Mouse (Mus musculus): ENCODE measurements around the gene Rpusd4.

The Rpusd4 gene

DNA sequence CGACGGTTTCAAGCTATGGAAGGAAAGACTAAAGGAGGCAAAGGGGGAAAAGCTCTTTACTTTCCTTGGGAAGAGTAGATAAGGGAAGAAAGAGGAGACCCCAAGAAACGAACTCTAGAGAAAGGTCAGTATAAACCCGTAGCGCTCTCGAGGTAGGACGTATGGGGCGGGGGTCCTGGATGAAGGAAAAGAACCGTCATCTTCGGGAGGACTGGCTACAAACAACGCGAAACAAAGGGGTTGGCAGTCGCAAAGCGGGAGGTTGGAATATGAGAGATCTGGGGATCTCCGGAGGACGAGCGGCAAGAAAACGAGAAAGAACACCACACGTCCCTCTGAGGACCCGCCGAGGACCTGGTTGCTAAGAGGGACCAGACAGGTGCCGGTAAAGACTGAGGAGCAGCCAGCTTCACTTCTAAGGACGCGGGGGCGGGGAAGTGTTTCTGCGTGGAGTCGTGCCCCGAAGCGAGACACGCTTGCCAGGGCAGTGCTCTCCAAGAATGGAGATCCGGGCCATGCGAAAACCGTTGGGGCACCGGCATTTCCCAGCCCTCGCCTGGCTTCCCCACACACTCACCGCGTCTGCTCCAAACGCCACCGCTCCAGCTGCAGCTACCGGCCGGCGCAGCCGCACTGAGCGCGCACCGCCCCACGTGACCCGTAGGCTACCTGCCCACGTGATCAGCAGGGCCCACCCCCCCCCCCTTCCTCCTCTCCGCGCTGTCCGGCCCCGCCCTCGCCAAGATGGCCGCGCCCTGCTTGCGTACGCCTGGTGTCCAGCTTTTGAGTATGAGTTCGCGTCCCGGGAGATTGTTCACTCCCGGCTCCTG, at the start of gene Rpusd4, which contains the start of gene Fam118b:
Rpusd4 (plus strand) TSS at position 720 of the 830 bp plus-strand sequence.
Fam118b (minus strand) TSS at position 660 of the 830 bp plus-strand sequence.
- peak; percentile 74 for DNase-seq (ENCODE audit: low read depth)

DNA sequence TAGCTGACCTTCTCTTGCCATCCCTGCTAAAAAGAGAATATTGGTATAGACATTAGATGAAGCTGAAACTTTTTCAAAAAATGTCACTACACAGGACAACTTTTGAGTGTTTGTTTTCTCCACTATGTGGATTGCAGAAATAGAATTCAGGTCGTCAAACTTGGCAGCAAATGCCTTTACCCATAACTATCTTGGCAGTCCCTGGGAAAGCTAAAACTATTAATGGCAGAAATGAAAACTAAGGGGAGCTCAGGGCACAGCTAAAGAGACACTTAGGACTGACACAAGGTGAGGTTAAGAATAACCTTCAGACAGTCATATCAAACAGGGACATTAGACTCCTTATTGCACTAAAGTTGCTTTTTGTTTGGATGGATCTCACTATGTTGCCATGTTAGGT, 49.7 kb upstream of the Rpusd4 start:
- no peak for DNase-seq (ENCODE audit: low read depth)

DNA sequence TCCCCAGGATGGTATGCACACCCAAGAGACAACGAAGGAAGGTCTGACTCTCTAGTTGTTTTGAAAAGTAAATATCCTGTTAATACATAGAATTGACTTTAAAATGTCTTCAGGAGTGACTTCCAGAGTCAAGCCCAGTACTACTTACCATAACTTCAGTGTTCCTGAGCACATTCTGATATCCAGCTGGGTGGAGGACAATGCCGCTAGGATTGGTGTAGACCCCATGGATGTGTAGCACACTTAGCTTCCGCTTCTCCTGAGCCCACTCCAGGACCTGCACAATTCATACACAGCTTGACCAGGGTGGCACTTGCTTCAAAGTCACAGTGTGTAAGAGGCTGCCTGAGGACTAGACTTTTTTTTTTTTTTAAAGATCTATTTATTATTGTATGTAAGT, 44.2 kb upstream of the Rpusd4 start:
- DNase-seq (ENCODE audit: low read depth), result no peak

DNA sequence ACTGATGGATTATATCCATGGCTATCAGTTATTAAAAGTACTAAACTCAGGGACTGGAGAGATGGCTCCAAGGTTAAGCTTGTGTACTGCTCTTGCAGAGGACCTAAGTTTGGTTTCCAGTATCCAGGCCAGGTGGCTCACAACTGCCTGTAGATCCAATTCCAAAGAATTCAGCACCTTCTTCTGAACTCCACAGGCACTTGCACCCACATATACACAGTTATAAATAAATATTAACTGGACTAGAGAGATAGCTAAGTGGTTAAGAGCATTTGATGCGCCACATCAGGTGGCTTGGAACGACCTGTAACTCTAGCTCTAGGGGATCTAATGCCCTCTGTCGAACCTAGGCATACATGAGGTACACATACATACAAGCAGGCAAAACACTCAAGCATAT, 39.0 kb upstream of the Rpusd4 start:
- DNase-seq (ENCODE audit: low read depth), result no peak

DNA sequence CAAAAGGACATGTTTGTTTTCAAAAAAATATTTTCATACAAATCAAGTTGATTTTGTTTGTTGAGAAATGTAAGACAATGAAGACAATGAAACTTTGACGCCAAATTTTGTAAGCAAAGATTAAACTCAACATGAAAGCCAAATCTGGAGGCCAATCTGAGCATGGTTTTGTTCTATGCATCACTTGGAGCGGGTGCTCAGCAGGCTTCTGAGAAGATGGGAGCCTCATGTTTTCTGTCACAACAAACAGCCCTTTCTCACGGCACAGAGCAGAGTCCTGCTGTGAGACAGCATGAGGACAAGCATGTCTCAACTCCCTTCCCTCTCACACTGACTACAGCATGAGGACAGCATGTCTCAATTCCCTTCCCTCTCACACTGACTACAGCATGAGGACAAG, 31.7 kb upstream of the Rpusd4 start:
- DNase-seq (ENCODE audit: low read depth), result no peak

DNA sequence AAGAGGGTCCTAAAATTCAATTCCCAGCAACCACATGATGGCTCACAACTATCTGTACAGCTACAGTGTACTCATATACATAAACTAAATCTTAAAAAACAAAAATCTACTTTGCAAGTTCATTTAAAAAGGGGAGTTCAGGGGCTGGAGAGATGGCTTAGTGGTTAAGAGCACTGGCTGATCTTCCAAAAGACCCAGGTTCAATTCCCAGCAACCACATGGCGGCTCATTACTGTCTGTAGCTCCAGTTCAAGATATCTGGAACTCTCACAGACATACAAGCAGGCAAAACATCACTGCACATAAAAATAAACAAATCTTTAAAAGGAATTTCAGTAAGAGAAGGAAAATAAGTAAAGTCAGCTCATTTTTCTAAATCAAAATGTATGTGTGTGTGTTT, 29.3 kb upstream of the Rpusd4 start:
- DNase-seq (ENCODE audit: low read depth), result no peak

DNA sequence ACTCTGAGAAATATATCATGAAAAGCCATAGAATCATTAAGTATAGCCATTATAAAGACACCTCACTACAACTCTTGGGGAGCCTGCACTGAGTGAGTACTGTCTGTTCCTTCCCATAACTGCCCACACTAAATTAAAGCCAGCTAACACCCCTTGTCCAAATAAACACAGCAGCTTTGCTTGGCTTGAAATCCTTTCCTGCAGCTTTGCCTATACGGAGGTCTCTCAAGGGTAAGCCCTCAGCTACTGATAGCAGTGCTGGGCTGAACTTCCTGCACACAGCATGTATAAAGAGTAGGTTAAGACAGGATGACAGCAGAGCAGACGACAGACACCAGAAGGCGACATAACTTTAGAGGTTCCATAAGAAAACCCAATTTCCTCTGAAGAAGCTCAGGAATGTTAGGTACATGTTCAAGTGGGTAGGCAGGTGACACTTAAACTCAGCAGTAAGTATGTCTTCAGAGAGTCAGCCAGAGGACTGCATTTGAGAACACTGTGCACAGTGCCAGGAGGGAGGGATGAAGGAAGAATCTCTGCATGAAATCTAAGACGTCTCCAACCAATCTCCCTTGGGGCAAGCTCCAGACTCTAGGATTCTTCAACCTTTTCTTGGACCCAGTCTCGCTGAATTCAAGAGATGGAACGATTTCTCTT, 28.6 kb upstream of the Rpusd4 start:
- DNase-seq (ENCODE audit: low read depth), result no peak

DNA sequence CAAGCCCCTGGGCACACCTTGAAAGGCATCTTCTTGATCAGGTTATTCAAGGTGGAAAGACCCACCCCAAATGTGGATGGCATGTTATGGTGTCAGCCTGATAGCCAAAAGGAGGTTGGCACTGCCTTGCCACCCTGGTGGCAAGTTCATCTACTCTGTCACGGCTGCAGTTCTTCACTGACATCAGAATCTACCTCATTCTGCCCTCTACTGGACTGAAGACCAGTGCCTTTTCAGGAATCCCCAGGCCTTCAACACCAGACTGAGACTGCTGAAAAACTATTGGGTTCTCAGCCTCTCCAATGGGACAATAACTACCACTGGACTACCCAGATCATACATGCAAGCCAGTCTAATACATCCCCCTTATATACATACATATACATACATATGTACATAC, 27.9 kb upstream of the Rpusd4 start:
- no peak for DNase-seq (ENCODE audit: low read depth)

DNA sequence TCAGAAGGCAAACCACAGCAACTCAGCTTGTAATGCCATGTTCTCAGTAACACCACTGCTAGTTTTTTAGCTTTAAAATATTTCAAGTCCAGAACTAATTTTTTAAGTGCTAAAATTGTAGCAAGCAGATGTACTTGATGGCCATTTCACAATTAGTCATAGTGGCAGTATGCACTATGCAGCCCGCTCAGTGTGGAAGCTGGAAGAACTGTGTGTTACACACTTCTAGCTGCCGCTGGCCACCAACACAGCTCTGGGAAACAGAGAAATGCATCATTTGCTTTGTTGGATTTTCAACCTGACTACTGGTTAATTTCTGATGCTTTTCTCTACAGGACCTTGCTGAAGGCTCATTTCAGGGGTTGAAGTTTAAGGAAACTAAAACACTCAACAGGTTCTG, 20.3 kb upstream of the Rpusd4 start:
- no peak for DNase-seq (ENCODE audit: low read depth)

DNA sequence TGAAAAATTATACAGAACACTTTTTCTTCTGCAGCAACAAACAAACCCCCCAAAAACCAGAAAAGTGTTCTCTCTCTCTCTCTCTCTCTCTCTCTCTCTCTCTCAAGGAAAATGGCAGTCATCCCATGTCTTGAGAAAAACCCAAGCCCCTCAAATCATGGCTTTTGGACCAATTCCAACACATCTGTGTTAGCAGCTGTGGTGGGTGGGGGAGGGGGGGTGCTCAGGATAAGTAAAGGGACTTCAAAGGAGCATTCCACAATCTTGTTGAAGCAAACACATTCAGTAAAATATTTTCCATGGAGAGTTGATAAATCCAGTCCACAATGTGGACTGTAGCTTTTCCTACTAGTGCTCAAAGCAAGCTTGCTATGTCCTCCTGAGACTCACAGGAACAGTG, 18.2 kb upstream of the Rpusd4 start:
- no peak for DNase-seq (ENCODE audit: low read depth)

DNA sequence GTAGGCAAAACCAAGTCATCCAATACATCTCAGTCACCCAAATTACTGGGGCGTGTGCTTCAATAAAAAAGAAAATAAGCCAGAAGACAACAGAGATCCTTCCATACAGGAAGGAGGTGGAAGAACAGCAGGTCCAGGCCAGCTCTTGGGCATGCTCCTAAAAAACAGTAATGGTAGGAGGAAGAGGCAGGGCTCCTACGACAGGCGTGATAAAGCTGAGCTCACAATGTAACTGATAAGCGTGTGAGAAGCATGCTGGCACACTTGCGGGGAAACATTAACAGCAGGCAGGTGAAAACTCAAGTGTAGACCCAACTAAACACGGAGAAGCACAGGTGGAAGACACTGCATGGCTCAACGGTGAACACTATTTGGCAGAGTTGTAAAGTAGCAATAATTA, 10.3 kb upstream of the Rpusd4 start:
- no peak for DNase-seq (ENCODE audit: low read depth)

DNA sequence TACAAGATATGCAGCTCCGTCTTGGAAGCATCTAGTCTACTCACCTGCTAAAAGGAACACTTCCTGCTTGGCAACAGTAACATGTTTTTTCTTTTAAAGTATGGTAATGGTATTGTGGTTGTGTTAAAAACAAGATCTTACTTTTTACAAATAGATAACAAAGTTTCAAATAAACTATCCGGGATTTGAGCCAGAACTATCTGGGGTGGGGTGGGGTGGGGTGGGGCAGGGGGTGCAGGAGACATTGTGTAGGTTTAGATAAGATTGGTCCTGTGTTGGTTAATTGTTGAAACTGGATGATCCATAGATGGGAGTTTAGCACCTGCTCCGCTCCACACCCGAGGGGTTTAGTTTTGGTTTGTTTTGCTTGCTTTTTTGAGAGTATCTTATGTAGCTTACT, 5.2 kb upstream of the Rpusd4 start:
- no peak for DNase-seq (ENCODE audit: low read depth)

DNA sequence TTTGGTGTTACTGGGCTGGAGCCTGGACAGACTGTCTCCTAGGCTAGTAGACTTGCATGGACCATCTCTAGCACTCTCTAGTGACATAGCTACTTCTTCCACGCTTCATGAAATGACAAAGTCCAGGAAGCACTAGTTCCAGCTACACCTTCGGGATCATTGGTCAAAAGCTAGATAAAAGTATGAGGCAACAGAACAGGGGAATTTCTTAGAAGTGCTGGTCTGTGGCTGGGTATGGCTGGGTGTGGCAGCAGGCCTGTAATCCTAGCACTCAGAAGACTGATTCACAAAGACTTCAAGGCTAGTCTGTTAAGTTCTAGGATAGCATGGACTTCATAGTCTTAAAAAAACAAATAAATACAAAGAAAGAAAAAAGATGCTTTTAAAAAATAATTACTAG, 4.2 kb upstream of the Rpusd4 start:
- DNase-seq (ENCODE audit: low read depth), result no peak

DNA sequence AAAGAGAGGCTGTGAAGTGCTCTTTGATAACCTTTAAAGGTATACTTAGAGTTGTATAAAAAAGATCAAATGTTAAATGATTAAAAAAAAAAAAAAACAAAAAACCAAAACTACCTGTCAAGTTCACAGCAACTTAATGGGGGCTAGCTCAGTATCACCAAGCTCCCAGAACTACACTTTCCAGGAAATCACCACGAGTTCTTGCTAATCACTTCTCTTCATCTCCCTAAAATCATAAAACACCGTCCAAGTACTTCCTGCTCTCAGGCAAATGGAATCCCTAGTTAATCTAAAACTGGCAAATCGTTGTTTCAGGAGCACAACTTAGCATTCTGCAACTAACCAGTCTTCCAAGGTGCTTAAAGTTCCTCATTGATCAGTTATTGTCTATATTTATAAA, 3.2 kb upstream of the Rpusd4 start:
- no peak for DNase-seq (ENCODE audit: low read depth)

DNA sequence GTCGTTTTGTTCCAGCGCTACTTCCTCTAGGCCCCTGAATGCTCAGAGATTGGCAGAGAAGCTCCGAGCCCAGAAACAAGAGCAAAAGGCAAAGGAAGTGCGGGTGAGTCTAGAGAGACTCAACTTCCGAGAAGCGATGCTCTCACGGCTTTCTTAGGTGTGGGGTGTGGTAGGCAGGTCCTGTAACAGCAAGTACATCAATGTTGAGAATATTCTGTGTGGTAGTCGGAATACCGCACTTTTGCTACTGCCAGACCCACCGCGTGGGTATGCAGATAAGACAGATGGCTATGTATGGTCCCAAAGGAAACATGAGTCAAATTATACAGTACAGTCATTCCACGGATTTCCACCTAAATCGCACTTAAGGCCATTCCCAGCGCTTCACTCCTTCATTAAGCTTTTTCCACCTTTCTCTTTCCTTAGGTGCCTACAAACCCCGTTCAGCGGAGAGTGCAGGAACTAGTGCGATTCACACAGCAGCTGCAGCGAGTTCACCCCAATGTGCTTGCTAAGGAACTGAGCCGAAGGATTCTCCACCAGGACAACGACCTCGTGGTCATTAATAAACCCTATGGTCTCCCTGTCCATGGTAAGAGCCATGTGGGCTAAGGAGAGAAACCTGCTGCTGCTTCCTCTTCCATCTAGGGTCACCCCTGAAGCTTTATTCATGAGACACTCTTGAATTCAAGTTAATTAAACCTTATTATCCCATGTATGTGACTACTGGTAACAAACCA, 481 bp downstream of the Rpusd4 start:
- no peak for DNase-seq (ENCODE audit: low read depth)

DNA sequence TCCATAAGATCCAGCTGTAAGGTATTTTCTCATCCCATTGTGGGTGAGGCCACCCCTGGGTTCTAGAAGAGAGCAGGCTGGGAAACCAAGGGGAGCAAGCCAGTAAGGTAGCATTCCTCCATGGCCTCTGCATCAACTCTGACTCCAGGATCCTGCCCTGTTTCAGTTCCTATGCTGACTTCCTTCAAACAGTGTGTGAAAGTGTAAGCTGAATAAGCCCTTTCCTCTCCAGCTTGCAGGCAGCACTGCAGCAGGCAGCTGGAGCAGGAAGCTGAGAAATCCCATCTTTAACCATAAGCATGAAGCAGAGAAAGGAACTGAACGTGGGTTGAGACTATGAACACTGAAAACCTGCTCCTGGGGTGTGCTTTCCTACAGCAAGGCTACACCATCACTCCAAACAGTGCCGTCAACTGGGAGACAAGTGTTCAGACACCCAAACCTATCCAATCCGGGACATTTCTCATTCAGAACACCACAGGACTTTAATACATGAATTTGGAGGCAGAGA, 10.2 kb downstream of the Rpusd4 start:
- DNase-seq (ENCODE audit: low read depth), result no peak

DNA sequence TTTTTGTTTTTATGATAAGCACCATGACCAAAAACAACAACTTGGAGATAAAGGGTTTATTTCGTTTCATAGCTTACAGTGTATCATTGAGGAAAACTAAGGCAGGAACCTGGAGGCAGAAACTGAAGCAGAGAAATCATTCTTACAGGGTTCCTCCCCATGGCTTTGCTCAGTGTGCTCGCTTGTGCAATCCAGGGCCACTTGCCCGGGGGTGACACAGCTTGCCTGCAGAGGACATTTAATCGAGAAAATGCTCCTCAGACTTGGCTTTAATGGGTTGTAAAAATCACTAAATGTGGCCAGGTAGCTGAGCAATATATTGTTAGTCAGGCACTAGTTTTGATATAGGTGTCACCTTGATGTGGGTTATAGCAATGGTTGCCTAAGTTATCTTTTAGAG, 10.8 kb downstream of the Rpusd4 start:
- no peak for DNase-seq (ENCODE audit: low read depth)

DNA sequence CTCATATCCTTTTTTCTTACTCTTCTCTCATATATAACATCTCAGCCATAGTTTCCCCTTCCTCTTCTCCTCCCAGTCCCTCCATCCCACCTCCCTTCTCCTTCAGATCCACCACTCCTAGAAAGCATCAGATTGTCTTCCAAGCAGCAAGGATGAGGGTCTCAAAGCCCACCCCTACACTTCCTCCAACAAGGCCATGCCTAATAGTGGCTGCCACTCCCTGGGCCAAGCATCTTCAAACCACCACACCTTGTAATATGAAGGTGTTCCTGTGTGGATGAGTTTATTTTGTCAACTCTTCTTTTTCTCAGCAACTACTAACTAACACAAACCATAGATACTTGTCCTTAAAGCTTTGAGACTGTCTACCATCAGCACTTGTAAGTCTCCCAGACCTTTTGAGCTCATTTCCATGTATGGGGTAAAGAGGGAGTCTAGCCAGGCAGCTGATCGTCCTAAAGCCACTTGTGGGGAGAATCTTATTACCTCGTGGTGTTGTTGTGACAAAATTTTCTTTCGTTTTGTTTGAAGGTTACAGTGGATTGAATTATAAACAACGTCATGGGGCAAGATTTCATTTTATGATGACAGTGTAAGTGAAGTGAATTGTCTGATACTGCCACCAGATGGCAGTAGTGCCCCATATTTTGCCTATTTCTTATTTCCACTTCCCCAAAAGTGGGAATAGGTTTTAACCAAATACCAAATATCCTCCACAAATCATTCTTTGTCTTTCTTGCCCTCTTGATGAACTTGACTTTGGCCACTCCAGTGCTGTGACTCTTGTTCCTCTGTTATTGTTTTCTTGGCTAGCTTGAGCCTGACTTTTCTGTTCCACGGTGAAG, 14.6 kb downstream of the Rpusd4 start:
- DNase-seq (ENCODE audit: low read depth), result peak; percentile 65

DNA sequence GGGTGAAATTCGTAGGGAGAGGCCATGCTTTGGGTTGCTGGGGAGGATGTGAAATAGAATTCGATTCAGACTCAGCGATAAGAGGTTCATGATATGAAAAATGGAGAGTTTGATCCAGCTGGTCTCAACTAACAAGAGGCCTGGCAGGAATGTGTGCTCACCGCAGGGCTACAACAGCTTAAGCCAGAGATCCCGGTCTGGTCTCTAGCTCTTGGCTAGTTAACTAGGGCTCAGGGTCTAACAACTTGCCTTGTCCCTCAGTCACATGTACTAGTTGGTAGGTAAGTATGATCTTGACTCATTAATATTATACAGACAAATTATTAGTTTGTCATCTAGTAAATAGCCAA, 15.2 kb downstream of the Rpusd4 start:
- no peak for DNase-seq (ENCODE audit: low read depth)

DNA sequence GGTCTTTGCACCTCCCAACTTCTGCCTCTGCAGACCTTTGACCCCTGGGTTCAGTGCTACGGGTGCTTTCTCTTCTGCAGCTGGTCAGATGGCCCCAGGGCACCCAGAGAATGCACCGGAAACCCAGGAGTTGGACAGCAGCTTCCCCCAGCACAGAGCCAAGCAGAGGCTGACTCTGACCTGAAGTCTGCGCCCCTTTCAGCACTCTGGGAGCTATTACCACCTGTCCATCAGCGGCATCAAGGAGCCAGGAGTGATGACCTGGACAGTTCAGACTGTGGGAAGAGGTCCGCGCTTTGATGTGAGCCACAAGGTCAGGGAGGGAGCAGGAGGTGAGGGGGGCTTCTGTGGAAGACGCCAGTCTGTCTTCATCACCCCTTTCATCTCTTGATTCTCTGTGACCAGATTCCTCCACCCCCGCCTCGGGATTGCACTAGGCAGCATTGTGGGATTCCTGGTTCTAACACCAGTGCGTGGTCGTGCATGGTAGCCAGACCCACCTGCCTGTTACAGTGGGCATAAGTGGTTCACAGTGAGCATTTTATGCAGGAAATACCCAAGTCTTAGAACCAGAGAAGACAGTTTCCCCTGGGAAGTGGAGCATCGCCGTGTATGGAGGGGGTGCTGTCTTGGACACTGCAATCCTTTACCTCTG, 15.9 kb downstream of the Rpusd4 start:
- DNase-seq (ENCODE audit: low read depth), result no peak

DNA sequence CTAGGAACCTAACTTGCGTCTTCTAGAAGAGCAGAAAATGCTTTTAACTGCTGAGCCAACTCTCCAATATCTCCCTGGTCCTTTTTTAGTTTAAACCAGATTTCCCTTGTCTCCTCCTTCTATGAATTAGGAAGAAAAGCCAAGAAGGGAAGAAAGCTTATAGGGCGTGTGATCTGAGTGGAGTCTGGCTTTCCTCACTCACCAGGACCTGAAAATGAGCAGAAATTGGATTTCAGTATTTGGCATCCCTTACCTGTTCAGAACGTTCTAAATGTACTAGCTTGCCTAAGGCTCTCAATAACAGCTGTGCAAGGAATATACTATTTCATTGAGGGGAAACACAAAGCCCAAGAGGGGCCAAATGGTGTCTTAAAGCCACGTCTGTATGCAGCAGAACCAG, 16.7 kb downstream of the Rpusd4 start:
- no peak for DNase-seq (ENCODE audit: low read depth)

All from fibroblast of lung, adult 2 months (primary cell).